Mouse (Mus musculus) gastrocnemius, postnatal 10 days (tissue): ENCODE measurements around the gene BC037034. TPM values are rescaled to one million over a fixed set of nuclear protein-coding genes. Genes with fewer than 3 reads are reported as not detected.

Experiments
- DNase-seq: peaks from one replicate; pipeline ENCODE4 v3.0.0; 2021; ENCODE audit warnings: mixed read lengths
- long read RNA-seq, 2 experiments: library from polyadenylated mRNA; stranded (forward); transcript quantifications; one replicate each; pipeline ENCODE4 v2.0.0; 2021
- total RNA-seq, 2 experiments: library from RNA; stranded (reverse); gene quantifications; 2 replicates each; pipeline ENCODE4 v1.2.3; 2021

BC037034 gene
- total RNA-seq, result 1 to 10 TPM; 5.3 to 8.1 TPM
- long read RNA-seq, experiment 1, transcript BC037034-201 (11 exons, 2,490 nt), result major isoform, 6 of 10 reads
- long read RNA-seq, experiment 1, partial matches to known transcripts, result 1 of 10 reads
- long read RNA-seq, experiment 1, other reads (novel, unspliced or antisense), result 3 of 10 reads
- long read RNA-seq, experiment 2, partial matches to known transcripts, result 1 of 4 reads
- long read RNA-seq, experiment 2, other reads (novel, unspliced or antisense), result 2 of 4 reads

DNA sequence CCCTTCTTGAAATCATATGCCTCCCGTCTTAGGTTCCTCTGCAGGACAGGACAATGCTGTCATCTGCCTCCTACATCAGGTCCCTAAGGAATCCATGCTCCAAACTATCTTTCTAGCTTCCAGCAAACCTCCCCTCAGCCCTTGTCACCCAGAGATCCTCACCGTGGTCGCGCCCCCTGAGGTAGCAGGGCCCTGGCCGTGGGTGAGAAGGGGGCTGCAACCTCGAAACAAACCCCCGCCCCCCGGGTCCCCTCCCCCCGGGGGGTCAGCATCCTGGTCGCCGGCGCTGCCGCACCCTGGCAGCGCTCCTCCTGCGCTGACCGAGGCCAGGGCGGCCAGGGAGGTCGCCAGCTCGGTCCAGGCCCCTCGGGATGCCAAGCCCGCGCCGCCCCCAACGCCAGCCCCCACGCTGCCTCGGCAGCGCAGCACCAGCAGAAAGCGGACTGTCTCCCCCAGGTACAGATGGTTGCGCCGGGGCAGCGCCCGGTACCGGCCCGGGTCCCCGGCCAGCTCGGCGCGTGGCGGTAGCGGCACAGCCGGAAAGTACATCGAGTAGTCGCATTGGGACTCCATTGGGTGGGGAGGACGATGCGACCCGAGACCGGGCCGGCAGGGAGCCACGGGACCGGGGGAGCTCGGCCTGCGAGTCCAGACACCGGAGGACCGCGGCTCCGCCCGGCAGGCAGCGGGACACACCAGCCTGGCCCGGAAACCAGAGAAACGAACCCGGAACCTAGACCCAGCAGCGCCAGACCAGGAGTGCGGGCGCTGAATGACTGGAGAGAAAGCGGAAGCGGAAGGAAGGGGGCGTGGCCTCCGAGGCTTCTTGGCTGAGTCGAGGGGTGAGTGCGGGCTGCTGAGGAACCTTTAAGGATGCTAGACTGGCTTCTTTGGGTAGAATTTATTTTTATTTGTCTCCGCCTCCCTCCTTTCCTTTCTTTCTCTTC lies at the start of gene BC037034:
Gene BC037034, minus strand, starts transcription at position 774 of the 947 bp plus-strand sequence.
- DNase-seq, result peak; percentile 93

DNA sequence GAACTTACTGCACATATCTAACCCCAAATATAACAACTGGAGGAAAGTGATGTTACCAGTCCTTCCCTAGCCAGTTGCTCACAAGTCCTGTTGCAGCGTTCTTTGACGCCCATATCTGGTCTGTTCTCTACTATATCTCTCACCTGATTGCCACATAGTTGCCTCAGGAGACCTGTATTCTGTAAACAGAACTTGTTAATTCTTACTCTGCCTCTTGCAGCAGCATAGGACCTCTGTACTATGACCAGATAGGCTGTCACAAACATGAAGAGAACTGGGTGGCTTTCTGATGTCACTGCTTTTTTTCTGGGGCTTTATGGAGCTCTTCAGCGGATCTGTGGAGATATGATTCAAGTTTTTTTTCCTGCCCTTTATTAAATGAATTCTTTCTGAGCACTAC lies 49.0 kb upstream of the BC037034 start:
- no peak for DNase-seq

DNA sequence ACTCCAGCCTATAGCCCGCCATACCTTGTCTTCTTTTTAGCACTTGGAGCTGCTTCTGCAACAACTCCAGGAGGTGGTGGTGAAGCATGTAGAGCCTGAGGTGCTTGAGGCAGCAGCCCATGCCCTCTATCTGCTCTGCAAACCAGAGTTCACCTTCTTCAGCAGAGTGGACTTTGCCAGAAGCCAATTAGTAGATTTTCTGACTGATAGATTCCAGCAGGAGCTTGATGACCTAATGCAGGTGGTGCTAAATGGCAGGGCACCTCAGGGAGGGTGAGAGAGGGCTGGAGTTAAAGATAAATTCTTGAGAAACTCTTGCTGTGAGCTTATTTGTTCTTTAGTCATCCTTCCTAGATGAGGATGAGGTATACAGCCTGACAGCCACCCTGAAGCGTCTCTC lies 35.8 kb upstream of the BC037034 start:
- DNase-seq, result no peak

DNA sequence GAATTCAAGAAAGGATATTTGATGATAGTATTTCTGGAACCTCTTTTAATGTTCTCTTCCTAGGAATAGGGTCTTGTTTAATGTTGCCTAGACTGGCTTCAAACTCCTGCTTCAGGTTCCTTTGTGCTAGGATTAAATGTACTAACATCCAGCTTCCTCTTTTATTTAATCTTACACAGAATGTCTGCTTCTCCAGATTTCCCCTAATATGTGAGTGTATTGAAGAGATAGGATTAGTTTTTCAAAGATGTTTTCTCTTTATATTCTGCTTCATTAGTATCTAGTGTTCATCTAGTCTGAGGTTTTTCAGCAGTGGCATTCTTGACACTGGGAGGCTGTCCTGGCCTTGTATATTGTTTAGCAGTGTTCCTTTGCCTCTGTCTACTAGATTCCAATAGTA lies 30.3 kb upstream of the BC037034 start:
- no peak for DNase-seq

DNA sequence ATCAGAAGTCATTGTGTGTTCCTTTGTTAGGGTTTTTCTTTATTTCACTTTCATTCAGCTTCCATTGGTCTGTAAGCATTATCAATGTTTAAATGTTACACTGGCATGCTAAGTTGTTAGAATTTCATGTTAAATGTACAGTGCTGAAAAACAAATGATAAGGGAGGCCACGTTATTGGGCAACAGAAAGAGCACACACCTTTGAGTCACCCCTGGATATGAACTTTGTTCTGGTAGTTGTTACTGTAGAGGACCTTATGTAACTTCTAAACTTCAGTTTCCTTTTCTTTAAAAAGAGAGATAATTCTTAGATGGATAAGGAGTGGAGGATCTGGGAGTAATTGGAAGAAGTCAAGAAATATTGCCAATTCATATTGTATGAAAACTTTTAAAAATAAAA lies 27.8 kb upstream of the BC037034 start:
- no peak for DNase-seq

DNA sequence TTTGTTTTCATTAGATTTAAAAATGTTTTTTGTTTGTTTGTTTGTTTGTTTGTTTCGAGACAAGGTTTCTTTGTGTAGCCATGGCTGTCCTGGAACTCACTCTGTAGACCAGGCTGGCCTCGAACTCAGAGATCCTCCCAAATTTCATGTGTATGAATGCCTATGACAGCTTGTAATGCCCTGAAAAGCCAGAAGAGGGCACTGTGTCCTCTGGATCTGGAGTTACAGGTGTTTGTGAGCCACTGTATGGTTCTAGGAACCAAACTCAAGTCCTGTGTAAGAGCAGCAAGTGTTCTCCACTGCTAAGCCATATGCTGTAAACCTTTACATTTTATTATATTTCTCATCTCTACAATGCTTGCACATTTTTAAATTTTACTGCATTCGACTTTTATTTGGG lies 24.0 kb upstream of the BC037034 start:
- DNase-seq, result no peak

DNA sequence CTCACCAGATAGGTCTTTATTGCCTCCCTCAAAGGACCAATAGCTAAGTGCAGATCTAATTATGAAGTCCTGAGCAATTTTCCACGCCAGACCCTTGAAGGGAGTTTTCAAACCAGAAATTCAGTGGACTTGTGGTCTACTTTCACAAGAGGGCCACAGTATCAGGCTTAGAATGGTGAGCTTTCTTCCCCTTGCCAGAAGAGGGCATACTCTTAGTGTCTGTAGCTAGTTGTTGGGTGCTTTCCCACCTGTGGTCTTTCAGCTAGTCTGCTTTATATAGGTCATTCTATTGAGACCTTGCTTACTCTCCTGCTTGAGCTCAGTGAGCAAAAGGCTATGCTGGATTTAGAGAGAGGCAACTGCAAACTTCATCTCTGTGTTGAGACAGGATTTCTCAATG lies 19.7 kb upstream of the BC037034 start:
- DNase-seq, result no peak

DNA sequence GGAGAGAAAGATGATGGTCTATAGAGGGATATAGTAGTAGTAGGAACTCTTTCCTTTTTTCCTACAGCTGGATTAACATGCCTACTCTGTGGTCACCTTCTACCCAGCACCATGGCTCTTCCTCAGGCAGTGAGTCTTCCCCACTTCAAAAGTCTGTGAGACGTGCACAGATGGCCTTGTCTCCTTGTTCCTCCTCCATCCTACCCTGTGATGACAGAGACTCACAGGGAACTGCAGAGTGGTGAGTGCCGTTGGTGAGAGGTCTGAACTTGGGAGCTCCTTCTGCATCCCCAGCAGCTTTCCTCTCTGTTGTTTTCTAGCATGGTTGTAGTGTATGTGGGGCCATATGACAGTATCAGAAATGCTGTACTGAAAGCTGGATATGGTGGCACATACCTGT lies 18.0 kb upstream of the BC037034 start:
- no peak for DNase-seq

DNA sequence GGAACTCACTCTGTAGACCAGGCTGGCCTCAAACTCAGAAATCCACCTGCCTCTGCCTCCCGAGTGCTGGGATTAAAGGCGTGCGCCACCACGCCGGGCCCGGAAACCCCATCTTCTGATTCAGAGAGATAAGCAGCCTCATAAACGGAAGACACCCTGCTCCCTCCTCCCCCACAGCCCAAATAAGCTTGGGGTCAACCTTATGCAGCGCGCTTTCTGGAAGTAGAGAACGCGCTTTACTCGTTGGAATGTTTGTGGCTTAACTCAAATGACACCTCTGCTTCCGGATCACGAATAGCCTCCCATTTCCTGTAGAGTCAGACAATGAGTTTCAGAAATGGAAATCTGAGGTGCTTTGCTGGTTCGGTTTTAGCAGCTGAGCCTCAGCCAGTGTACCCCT lies 17.0 kb upstream of the BC037034 start:
- DNase-seq, result no peak

DNA sequence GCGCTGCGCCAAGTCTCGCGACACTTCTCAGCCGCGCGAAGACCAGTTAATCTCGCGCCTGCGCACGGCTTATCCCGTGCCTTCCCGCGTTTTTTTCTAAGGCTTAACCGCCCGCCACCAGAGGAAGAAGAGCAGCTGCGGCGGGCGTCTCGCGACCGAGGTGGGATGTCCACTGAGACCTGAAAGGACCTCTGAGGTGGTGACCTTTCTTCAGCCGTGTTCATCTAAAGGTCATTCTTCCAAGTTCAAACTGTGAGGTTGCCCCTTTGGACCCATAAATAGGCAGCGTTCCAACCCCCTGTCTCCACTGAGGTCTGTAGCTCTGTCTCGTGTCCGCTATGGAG lies 16.6 kb upstream of the BC037034 start:
- no peak for DNase-seq

DNA sequence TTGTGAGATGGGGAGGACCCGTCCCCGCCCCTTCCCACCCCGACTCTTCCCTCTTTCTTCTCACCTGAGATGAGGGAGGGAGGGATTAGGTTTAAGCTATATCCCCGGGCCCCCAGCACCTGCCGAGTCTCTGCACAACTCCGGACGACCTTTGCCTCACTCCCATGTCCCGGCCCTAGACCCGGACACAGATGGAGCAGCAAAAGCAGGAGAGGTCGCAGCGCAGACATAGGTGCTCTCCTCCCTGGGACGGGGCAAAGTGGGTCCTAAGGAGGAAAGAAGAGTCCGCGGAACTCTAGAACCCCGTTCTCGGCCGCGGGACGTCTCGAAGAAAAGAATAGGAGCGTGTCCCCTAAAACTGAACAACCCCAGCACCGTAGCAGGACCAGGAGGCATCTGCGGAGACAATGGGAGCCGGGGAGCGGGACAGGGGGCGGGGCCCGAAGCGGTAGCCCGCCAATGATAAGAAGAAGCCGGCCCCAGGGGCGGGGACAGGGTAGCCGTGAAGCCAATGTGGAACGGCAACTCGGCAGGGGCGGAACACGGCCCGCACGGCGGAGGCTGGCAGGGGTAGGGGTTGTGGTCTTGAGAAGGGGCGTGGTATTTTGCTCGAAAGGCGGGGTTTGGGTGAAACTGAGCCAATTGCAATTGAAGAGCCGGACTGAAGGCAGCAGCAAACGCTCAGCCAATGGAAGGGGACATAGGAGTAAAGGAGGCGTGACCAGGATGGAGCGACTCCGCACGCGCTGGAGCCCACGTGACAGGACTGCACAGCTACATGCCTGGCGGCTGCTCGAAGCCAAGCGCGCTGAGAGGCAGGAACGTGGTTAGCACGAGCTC lies 16.0 kb upstream of the BC037034 start, which contains the start of the genes Gm43720, Gpc2 and Stag3:
Gene Gm43720, minus strand, starts transcription at position 374 of the 840 bp plus-strand sequence.
Gene Gpc2, minus strand, starts transcription at position 421 of the 840 bp plus-strand sequence.
Gene Stag3, plus strand, starts transcription at position 656 of the 840 bp plus-strand sequence.
- peak; percentile 82 for DNase-seq

DNA sequence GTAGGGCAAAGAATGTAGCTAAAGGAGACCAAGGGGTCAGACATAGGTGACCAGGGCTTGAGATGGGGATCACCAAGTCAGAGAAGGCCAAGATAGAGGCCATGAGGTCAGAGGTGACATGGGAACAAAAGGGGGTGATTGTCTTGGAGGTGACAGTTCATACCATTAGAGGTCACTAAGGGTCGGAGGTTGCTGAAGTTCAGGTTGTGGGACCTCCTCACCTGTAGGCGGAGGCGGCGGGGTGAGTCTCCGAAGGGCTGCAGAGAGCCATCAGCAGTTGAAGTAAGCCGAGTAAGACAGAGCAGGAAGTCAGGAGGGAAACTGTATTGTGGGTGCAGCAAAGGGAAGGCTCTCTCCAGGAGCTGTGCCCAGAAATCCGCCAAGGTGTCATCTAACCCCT lies 14.2 kb upstream of the BC037034 start:
- DNase-seq, result no peak

DNA sequence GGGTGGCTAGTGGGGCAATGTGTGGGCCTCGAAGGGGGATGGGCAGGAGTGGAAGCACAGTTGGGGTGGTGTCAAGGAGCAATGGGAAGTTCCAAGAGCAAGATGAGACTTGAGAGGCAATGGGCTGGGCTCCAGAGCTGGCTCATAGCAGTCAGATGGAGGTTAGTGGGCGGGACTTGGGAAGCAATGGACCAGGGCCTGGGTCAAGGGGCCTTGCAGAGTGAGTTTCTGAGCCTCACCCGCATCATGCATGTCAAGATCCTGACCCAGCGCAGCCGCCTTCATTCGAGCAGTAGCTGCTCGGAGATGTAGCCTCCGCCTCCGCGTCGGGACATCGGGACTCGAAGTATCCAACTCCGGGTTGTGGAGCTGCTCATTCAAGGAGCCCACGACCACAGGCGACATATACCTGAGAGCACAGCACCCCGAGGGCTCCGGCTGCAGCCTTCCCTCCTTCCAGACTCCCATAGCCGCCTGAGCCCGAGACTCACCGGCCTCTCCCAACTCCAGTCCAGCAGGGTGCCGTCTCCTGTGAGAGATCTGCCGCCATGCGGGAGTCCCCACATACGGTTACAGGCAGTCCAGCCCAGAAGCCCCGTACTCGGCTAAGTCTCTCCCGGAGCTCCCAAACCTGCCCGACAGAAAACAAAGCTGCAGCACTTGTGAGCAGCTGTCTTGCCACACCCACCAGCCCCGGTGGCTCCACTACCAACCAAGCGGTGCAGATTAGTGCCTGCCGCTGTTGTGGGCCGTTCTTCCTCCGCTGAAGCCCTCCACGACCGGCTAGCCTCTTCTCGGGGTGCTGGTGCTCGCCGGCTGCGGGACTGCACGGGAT lies 11.6 kb upstream of the BC037034 start:
- no peak for DNase-seq

DNA sequence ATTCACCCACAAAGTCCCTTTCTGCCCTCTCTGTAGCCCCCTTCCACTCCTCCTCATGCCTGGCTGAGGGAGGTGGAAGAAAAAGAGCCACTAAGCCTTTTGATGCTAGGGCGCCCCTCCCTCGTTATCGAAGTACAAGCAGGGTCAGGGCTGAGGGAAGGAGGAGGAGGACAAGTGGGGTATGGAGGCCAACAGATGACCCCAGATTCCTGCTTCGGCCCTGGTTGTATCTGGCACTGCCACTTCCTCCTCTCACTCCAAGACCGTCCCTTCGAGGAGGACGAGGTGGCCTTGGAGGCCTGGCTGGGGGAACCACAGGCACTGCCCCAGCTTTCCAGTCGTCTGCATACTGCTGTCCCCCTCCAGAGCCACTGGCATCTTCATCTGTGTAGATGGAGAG lies 10.4 kb upstream of the BC037034 start:
- DNase-seq, result no peak

DNA sequence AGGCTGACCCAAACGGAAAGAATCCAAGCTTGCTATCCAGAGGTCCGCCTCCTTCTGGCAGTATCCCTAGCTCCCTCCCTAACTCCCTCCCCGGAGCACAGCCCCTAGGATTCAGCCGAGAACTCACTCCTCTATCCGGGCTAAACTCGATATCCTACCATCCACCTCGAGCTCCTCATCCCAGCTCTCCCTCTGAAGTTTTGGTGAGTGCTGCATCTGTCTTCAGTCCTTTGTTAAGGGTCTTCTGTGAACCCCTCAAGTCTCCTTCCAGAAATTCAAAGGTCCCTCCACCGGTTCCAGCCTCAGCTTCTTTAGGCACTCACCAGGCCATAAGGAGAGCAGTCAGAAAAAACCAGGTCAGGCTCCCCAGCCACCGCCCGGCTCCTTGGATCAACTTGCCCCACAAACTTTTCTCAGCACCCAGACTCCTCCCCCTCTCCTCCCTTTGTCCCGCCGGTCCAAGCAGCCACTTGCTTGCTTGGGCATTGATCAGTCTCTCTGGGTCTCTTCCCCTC lies 8.6 kb upstream of the BC037034 start, which contains the start of gene Gal3st4:
Gene Gal3st4, minus strand, starts transcription at position 432 of the 515 bp plus-strand sequence.
- no peak for DNase-seq

DNA sequence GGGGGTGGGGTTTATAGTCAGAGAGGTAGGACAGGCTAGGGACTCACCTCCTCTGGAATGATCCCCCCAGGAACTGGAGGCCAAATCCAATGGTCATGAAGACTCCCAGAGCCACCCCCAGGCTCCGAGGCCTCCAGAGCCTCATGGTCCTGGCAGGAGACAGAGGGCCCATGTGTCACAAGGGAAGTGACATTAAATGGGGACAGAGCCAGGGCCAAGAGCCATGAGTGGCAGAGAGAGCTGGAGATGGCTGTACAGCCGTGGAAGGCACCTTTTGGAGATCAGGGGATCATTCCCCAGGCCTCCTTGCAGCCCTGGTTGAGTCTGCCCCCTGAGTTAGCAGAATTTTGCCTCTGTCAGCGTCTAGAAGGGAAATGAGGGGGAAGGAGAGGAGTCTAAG lies 7.4 kb upstream of the BC037034 start:
- DNase-seq, result no peak

DNA sequence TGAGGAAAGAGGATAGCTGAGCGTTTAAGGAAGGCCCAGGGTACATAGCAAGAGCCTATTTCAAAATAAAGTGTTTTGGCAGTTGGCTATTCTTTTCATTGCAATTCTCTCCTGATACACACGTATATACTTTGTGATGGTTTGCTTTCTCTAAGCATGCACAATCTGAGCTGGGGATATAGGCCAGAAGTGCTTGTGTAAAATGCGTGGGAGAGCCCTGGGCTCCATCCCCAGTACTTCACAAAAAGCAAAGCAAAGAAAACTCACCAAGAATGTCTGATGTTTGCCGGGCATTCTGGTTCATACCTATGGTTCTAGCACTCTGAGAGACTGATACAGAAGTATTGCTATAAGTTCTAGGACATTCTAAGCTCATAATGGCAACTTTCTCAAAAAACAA lies 5.1 kb upstream of the BC037034 start:
- DNase-seq, result no peak

DNA sequence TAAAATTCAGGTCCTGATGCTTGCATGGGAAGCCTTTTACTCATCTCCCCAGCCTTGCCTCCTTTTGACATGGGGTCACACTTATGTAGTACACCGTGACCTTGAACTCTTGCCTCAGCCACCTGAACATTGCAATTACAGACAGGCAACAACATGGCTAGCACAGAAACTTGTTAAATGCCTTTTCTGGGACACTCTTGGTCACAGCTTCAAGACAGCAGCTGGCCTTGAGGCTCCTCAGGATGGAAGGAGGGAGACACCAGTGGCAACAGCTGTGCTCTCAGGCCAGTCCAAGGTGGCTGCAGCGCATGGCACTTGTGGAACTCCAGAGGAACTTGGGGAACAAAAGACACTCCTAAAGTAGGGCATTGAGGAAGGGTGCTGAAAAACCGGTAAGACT lies 3.3 kb upstream of the BC037034 start:
- no peak for DNase-seq

DNA sequence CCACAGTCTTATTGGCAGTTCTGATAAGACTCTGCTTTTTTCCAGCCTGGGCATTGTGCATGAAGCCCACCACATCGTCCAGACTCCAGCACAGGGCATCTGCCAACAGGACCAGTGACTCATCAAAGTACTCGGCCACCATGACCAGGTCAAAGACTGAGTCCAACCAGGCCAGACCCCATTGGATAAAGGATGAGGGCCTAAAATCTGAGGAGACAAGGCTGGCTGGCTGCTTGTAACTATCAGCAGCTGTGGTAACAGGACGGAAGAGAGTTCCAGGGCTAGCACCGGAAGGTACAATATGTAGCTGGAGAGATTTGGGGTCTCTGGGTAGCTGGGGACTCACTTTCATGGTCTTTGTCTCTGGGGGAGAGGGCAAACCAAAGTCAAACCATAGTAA lies 1.9 kb upstream of the BC037034 start:
- DNase-seq, result no peak

DNA sequence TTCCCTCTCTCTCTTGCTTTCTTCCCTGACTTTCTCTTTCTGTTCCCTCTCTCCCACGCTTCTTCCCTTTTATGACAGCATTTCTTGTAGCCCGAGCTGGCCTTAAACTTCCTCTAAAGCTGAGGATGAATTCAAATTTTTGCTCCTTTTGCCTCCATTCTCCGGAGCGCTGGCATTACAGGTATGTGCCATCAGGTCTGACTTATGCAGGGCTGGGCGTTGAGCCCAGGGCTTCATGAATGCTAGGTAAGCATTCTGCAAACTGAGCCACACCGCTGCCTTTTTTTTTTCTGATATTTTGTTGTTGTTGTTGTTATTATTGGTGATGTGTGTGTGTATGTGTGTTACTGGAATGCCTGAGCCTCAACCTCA lies 360 bp upstream of the BC037034 start:
- DNase-seq, result no peak

DNA sequence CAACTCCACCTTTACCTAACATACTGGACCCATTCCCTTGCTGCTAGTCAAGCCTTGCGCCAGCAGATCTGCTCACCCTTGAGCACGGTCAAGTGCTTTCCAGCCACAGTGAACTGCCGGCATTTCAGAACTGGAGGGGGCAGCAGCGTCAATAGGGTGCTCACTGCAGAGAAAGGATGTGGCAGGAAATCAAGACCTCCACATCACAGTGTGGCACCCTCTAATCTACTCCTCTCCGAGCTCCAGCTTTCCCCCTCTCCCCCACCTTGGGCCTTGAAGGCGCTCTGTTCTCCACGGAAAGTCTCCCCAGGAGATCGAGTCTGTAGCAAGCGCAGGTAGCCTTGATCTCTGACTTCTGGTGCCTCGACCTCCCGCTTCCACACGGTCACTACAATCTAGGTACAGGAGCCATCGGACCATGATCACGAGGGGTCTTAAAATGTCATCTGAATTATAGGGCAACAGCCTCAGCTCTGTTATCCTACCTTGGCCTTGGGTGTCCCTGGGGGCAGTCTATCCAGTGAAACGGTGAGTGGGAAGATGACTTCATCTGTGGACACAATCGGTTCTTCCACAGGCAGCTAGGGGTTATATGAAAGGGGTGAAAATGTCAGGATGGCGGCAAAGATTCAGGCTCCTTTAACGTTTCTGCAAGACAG lies 1.1 kb downstream of the BC037034 start:
- no peak for DNase-seq
